Mouse (Mus musculus) hindbrain, embryonic 14.5 days (tissue): ENCODE results near the gene Wdr48. TPM values are rescaled to one million over a fixed set of nuclear protein-coding genes. Genes with fewer than 3 reads are reported as not detected.

ENCODE experiments used
- ATAC-seq: fragments of 200-750 bp; cut with Nextera tagmentation; 2 replicates; pipeline ENCODE4 v1.8.0; 2017; ENCODE audit warnings: moderate number of reproducible peaks, mild to moderate bottlenecking, moderate TSS enrichment, moderate library complexity; ENCODE audit not compliant: low FRiP score
- DNase-seq: peaks from one replicate; pipeline ENCODE4 v3.0.0-alpha.2; 2015; ENCODE audit warnings: low spot score
- H3K27ac ChIP-seq: fragments of 300-500 bp; sonication (generic); 2 replicates; pipeline ENCODE4 v1.5.1; 2014; ENCODE audit warnings: mild to moderate bottlenecking, moderate library complexity
- H3K27me3 ChIP-seq: fragments of 300-500 bp; sonication (generic); 2 replicates; pipeline ENCODE4 v1.6.1; 2014; ENCODE audit warnings: mild to moderate bottlenecking, low read length, mixed read lengths; ENCODE audit not compliant: control insufficient read depth, insufficient read depth
- H3K36me3 ChIP-seq: fragments of 300-500 bp; sonication (generic); replicated peaks from 2 replicates; pipeline ENCODE4 v1.6.1; 2014; ENCODE audit not compliant: control insufficient read depth, insufficient read depth
- H3K4me1 ChIP-seq: fragments of 300-500 bp; sonication (generic); replicated peaks from 2 replicates; pipeline ENCODE4 v1.6.1; 2014; ENCODE audit warnings: antibody characterized with exemption, low read length, mixed read lengths; ENCODE audit not compliant: control insufficient read depth, insufficient read depth
- H3K4me2 ChIP-seq: fragments of 300-500 bp; sonication (generic); replicated peaks from 2 replicates; pipeline ENCODE4 v1.6.1; 2014; ENCODE audit warnings: mild to moderate bottlenecking, moderate library complexity
- H3K4me3 ChIP-seq: fragments of 300-500 bp; sonication (generic); replicated peaks from 2 replicates; pipeline ENCODE4 v1.5.1; 2014; ENCODE audit warnings: mild to moderate bottlenecking, low read length
- H3K9ac ChIP-seq: fragments of 300-500 bp; sonication (generic); 2 replicates; pipeline ENCODE4 v1.6.1; 2014
- H3K9me3 ChIP-seq: fragments of 300-500 bp; sonication (generic); 2 replicates; pipeline ENCODE4 v1.6.1; 2016; ENCODE audit warnings: low read length; ENCODE audit not compliant: control insufficient read depth
- WGBS: fragments of 180-500 bp; shearing (Covaris S2); extraction: QIAGEN DNeasy Blood & Tissue Kit; methylation state at CpG from one replicate; pipeline ENCODE4 v1.1.7; 2014; 5-methylcytosine and 5-hydroxymethylcytosine counted together
- polyA plus RNA-seq: library from polyadenylated mRNA; unstranded; fragments of >200 nt; fragmentation: Nextera tagmentation; extraction: Ambion mirVana; gene quantifications from 2 replicates; pipeline ENCODE4 v1.2.1, GENCODE M21; 2014

The Wdr48 gene
- polyA plus RNA-seq, 1 experiment from 2014 or later, result 66.9 TPM

DNA sequence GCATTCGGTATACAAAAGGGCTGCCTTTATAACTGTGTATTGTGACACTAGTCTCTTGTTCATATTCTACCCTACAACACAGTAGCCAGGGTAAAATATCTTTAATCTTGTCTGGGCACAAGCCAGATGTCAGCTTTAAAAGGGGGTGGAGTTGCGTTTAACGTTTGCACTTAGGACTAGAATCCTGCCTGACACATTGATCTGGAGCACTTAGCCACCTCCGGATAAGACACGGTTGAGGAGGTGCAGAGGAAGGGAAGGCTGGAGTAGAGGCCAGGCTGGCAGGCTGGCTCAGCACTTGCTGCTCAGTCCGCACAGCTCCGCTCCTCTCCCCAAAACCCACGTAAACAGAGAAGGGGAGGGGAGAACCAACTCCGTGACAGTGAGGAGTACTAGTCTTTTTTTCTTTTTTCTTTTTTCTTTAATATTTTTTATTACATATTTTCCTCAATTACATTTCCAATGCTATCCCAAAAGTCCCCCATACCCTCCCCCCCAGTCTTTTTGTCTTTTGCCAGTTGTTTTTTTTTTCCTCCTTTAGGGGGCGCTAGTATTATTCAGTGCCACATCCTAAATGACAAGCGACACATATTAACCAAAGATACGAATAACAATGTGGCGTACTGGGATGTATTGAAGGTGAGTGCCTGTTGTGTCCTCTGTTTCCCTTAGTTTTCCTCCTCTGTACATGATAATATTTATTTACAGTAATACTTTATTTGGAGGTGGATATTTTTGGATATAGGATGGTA is 18.6 kb downstream of the Wdr48 start:
- Histone ChIP-seq H3K4me2 (no peak overlapping the region), H3K27ac (no peak overlapping the region), H3K4me1 (no peaks in the 10 kb centered on the region), H3K27me3 (no peaks in the 10 kb centered on the region), H3K9me3 (no peaks in the 10 kb centered on the region), H3K4me3 (no peak overlapping the region), H3K9ac (no peak overlapping the region), H3K36me3 (peaks cover 98% of the 10 kb centered on the region)
- DNase-seq (peak; percentile 46), ATAC-seq (no peak)
- WGBS, result 78% methylated on average over 13 of the region's 13 CpGs

DNA sequence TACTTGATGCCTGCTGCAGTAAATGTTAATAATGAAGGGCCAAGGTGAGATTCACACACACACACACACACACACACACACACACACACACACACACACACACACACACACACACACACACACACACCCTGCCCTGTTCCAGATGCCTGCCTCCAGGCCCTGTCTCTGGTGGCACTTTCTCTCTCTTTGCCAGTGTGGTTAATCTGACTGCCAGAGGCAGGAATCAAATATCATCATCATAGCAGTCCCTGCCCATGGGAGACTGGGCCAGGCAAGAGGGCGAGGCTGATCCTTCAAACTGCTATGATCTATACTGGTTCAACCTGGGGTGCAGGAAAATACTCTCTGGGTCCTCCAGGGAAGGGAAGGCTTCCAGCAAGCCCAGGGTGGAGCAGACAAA is 25.2 kb downstream of the Wdr48 start:
- no peak overlapping the region for H3K4me3 ChIP-seq
- H3K4me2 ChIP-seq, result no peak overlapping the region
- H3K27me3 ChIP-seq, result no peaks in the 10 kb centered on the region
- 87% methylated on average over 1 of the region's 1 CpGs for WGBS
- ATAC-seq, result no peak
- H3K27ac ChIP-seq, result no peak overlapping the region
- H3K9ac ChIP-seq, result no peak overlapping the region
- no peaks in the 10 kb centered on the region for H3K9me3 ChIP-seq
- DNase-seq, result no peak
- peaks cover 96% of the 10 kb centered on the region for H3K36me3 ChIP-seq
- H3K4me1 ChIP-seq, result no peaks in the 10 kb centered on the region

DNA sequence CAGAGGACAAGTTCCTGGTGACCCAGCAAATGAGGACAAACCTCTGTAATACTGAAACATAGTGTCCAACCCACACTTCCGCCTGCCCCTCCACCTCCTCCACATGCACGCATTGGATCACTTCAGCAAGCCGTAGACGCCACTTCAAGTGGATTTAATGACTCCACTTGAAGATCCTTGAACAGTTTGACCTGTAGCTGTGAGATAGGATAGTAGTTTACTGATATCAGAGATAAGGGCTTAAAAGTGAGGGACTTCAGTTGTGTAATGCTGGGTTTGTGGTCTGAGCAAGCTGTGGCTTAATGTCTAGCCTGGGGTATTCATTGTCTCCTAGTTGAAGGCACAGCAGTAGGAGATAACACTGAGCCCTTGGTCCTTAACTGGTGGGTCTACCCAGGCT is 28.8 kb downstream of the Wdr48 start:
- peaks cover 96% of the 10 kb centered on the region for H3K36me3 ChIP-seq
- H3K4me1 ChIP-seq, result no peaks in the 10 kb centered on the region
- WGBS, result 95% methylated on average over 4 of the region's 4 CpGs
- H3K4me2 ChIP-seq, result no peak overlapping the region
- H3K4me3 ChIP-seq, result no peak overlapping the region
- no peak overlapping the region for H3K9ac ChIP-seq
- ATAC-seq (no peak), DNase-seq (no peak)
- H3K9me3 ChIP-seq, result no peaks in the 10 kb centered on the region
- H3K27ac ChIP-seq, result no peak overlapping the region
- no peaks in the 10 kb centered on the region for H3K27me3 ChIP-seq

DNA sequence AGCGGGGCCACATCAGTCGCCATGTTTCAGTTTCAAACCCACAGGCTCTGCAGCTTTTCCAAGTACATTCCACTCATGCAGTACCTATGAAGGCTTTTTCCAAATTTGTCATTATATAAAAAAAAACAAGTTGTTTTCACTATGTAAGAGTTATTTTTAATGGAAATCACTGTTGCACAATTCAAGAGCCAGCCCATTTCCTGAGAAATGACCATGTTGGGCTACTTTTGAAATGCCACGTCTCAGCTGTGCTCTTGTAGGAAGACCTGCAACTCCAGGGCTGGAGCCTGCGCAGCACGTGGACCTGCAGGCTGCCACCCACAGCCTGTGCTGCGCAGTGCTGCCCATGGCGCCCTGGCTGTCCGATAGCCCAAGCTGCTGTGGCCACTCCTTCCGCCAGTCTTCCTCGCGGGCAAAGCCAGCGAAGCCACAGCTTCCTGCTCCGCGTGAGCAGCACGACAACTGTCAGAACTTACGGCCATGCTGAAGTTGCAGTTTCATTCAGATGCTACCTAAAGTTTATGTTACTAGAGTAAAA is 30.5 kb downstream of the Wdr48 start:
- Histone ChIP-seq H3K36me3 (peaks cover 92% of the 10 kb centered on the region), H3K9me3 (no peaks in the 10 kb centered on the region), H3K27me3 (no peaks in the 10 kb centered on the region), H3K4me2 (no peak overlapping the region), H3K9ac (no peak overlapping the region), H3K4me3 (no peak overlapping the region), H3K27ac (no peak overlapping the region), H3K4me1 (no peaks in the 10 kb centered on the region)
- ATAC-seq (no peak), DNase-seq (no peak)
- 96% methylated on average over 16 of the region's 16 CpGs for WGBS

DNA sequence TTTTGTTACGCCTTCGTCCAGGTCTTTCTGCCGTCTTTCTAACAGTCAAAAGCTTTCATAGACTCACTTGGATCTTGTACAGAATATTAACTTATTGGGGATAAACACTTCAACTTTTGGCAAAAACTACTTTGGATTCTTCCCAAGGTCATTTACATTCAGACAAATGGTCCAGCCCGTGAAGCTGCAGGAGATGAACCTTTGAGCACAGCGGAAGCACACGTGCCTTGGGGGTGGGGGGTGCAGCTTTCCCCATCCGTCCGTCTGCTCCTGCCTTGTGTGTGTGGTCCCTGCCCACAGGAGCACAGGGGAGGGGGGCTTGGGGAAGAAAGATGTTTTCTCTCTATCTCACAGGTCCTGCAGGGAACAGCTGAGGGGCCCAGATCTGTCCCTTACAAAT is 31.1 kb downstream of the Wdr48 start:
- ATAC-seq, result no peak
- Histone ChIP-seq H3K9me3 (no peaks in the 10 kb centered on the region), H3K27me3 (no peaks in the 10 kb centered on the region), H3K4me1 (no peaks in the 10 kb centered on the region), H3K4me3 (no peak overlapping the region), H3K4me2 (no peak overlapping the region), H3K36me3 (peaks cover 91% of the 10 kb centered on the region), H3K9ac (no peak overlapping the region), H3K27ac (no peak overlapping the region)
- DNase-seq, result no peak
- 80% methylated on average over 8 of the region's 8 CpGs for WGBS

DNA sequence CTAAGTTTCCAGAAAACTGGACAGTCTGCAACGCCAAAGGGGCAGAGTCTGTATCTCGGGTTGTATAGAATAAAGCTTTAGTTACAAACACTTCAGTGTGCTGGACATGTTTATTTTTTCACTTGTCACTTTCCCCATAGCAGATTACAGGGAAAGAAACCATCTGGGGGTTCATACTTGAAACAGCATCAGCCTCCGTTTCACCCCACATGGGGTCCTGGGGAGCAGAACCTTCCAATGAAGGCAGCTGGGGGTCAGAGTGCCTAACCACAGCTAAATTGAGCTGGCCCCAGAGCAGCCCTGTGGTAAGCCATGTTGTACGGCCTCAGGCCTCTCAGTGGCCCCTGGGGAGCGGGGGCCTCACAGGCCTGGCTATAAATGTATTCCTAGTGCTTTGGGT is 31.8 kb downstream of the Wdr48 start:
- Histone ChIP-seq H3K4me1 (no peaks in the 10 kb centered on the region), H3K4me2 (no peak overlapping the region), H3K27me3 (no peaks in the 10 kb centered on the region), H3K4me3 (no peak overlapping the region), H3K36me3 (peaks cover 91% of the 10 kb centered on the region), H3K27ac (no peak overlapping the region), H3K9ac (no peak overlapping the region), H3K9me3 (no peaks in the 10 kb centered on the region)
- no peak for DNase-seq
- WGBS, result 89% methylated on average over 5 of the region's 5 CpGs
- no peak for ATAC-seq

DNA sequence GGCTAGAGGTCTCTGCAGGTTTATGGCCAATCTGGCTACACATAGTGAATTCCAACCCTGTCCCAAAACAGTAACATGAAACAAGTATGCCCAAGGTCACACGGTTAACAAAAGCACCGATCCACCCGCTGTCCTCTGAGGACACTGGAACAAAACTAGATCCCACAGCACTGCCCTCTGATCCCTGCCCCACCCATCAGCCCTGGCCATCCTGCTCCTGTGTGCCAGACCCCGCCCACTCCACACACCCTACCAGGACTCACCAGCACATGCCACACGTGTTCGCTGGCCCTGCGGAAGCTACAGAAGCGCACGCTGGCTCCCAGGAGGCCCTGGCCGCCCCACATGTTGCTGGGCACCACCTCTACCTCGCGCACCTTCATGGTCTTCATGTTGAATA is 37.7 kb downstream of the Wdr48 start:
- Histone ChIP-seq H3K27ac (no peak overlapping the region), H3K4me2 (no peak overlapping the region), H3K4me3 (no peak overlapping the region), H3K27me3 (no peaks in the 10 kb centered on the region), H3K4me1 (peaks cover 9% of the 10 kb centered on the region; the same call in 1 of the 2 replicates), H3K9me3 (no peaks in the 10 kb centered on the region), H3K36me3 (peaks cover 46% of the 10 kb centered on the region), H3K9ac (no peak overlapping the region)
- 90% methylated on average over 12 of the region's 12 CpGs for WGBS
- no peak for ATAC-seq
- no peak for DNase-seq

DNA sequence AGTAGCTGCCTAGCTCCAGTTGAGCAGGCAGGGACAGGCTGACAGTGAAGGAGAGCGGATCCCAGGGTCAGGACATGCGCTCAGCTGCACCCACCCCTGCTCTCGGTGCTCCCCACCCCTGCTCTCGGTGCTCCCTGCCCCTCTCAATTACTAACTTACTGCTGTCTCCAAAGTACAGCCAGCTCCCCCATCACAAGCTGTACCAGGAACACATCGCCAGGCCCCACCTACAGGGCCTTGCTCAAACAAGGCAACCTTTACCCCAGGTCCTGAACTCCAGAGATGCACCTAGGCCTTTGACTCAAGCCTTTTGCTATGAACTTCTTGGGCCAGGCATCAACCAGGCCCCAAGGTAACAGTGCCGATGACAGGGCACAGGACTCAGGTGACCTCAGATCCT is 39.0 kb downstream of the Wdr48 start:
- 93% methylated on average over 6 of the region's 6 CpGs for WGBS
- Histone ChIP-seq H3K9ac (no peak overlapping the region), H3K27ac (no peak overlapping the region), H3K4me2 (no peak overlapping the region), H3K4me1 (peaks cover 9% of the 10 kb centered on the region; the same call in 1 of the 2 replicates), H3K27me3 (no peaks in the 10 kb centered on the region), H3K36me3 (peaks cover 33% of the 10 kb centered on the region), H3K9me3 (no peaks in the 10 kb centered on the region), H3K4me3 (no peak overlapping the region)
- no peak for ATAC-seq
- DNase-seq, result no peak

DNA sequence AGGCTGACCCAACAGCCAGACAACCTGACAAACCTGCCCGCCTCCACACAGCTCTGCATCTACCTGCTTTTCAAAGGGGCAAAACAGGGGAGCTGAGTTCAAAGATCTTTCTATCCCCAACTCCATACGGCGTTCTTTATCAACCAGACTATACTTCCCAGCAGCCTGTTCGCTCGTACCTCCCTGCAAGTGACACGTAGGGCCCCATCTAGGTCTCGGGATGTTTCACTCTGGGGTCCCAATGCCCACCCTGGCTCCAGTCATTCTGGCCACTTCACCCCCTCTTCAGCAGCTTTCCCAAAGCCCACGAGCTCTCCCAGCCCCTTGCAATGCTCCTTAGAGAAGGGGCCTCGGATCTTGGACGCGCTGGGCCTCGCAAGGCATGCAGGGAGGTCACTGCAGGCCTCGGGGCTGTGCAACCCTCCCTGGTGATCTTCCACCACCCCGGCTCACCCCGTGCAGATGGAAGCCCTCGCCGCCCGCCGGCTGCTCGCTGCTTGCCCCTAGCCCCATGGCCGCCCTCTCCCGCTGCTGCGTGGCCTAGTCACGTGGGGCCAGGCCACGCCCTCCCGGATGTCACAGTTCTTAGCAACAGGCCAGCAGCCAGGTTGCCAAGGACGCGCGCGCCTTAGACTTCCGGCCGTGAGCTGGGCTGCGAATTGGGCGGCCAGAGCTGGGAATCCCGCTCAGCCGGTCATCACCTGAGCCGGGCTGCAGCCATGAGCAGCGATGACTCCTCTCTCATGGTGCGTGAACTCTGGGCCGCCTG is 42.5 kb downstream of the Wdr48 start, which contains the start of the genes Gorasp1 and Ttc21a:
TSS of gene Gorasp1 (minus strand) at position 561 of the 769 bp plus-strand sequence.
TSS of gene Ttc21a (plus strand) at position 602 of the 769 bp plus-strand sequence.
- peak within 1 kb of the TSS; percentile 92 for H3K4me2 ChIP-seq
- peaks cover 5% of the 10 kb centered on the region; the same call in 1 of the 2 replicates for H3K36me3 ChIP-seq
- peaks cover 9% of the 10 kb centered on the region; the same call in 1 of the 2 replicates for H3K4me1 ChIP-seq
- ATAC-seq, result peak; percentile 97
- H3K9ac ChIP-seq, result peak within 1 kb of the TSS; percentile 96
- H3K27ac ChIP-seq, result peak within 1 kb of the TSS; percentile 79
- peak; percentile 93 for DNase-seq
- no peaks in the 10 kb centered on the region for H3K27me3 ChIP-seq
- H3K4me3 ChIP-seq, result peak within 1 kb of the TSS; percentile 90
- WGBS, result 1% methylated on average over 40 of the region's 40 CpGs
- H3K9me3 ChIP-seq, result no peaks in the 10 kb centered on the region
